Mouse (Mus musculus) heart, embryonic 11.5 days (tissue): Measurements from ENCODE around the gene Gipc2. TPM values are rescaled to one million over a fixed set of nuclear protein-coding genes. Genes with fewer than 3 reads are reported as not detected.

ENCODE experiments used
- ATAC-seq: fragments of 200-750 bp; cut with Nextera tagmentation; replicated peaks from 2 replicates; pipeline ENCODE4 v1.8.0; 2017; ENCODE audit warnings: moderate library complexity; ENCODE audit not compliant: insufficient number of reproducible peaks, low FRiP score, low TSS enrichment
- H3K27ac ChIP-seq: fragments of 300-500 bp; sonication (generic); 2 replicates; pipeline ENCODE4 v1.5.1; 2014; ENCODE audit warnings: mild to moderate bottlenecking, low read depth, low read length
- H3K27me3 ChIP-seq: fragments of 300-500 bp; sonication (generic); 2 replicates; pipeline ENCODE4 v1.6.1; 2014; ENCODE audit warnings: mild to moderate bottlenecking, low read length, mixed read lengths; ENCODE audit not compliant: control insufficient read depth, insufficient read depth
- H3K36me3 ChIP-seq: fragments of 300-500 bp; sonication (generic); 2 replicates; pipeline ENCODE4 v1.6.1; 2014; ENCODE audit warnings: mild to moderate bottlenecking, low read length, moderate library complexity, mixed read lengths; ENCODE audit not compliant: control insufficient read depth, insufficient read depth
- H3K4me1 ChIP-seq: fragments of 300-500 bp; sonication (generic); 2 replicates; pipeline ENCODE4 v1.6.1; 2014; ENCODE audit warnings: low read length; ENCODE audit not compliant: control insufficient read depth, insufficient read depth
- H3K4me2 ChIP-seq: fragments of 300-500 bp; sonication (generic); 2 replicates; pipeline ENCODE4 v1.6.1; 2014; ENCODE audit warnings: mild to moderate bottlenecking, moderate library complexity
- H3K4me3 ChIP-seq: fragments of 300-500 bp; sonication (generic); 2 replicates; pipeline ENCODE4 v1.5.1; 2014; ENCODE audit warnings: low read depth, low read length
- H3K9ac ChIP-seq: fragments of 300-500 bp; sonication (generic); 2 replicates; pipeline ENCODE4 v1.6.1; 2014; ENCODE audit warnings: mild to moderate bottlenecking, low read depth, low read length, moderate library complexity
- H3K9me3 ChIP-seq: fragments of 300-500 bp; sonication (generic); replicated peaks from 2 replicates; pipeline ENCODE4 v1.6.1; 2016; ENCODE audit warnings: low read length; ENCODE audit not compliant: control insufficient read depth
- WGBS: fragments of 180-500 bp; shearing (Covaris S2); extraction: QIAGEN DNeasy Blood & Tissue Kit; methylation state at CpG from one replicate; pipeline ENCODE4 v1.1.7; 2014; ENCODE audit not compliant: insufficient replicate concordance; 5-methylcytosine and 5-hydroxymethylcytosine counted together
- polyA plus RNA-seq: library from polyadenylated mRNA; unstranded; fragments of >200 nt; fragmentation: Nextera tagmentation; extraction: Ambion mirVana; gene quantifications from 2 replicates; pipeline ENCODE4 v1.2.1, GENCODE M21; 2014

Gipc2 gene
- polyA plus RNA-seq, 1 experiment from 2014 or later: 4.4 TPM

DNA sequence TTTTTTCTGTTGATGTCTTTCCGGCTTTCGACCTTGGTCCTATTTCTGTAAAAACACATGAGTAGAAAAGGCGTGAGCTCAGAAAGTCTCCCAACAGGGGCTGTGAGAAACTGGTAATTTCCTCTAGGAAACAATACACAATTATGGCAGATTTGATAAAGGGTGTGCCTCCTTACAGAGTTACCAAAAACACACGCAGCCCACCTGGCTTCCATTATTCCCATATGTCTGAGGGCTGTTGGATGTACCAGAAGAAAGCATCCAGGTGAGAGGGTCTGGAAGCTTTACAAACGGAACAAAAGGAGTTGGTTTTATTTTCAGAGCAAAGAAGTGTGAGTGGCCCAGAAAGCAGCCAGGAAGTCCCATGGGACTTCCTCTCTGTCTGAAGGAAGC, 58.0 kb downstream of the Gipc2 start:
- ATAC-seq: no peak
- Histone ChIP-seq H3K4me1 (peaks cover 30% of the 10 kb centered on the region), H3K4me2 (peak overlapping the region; percentile 83), H3K4me3 (no peak overlapping the region), H3K9ac (no peak overlapping the region), H3K27me3 (peaks cover 5% of the 10 kb centered on the region; the same call in 1 of the 2 replicates), H3K36me3 (no peaks in the 10 kb centered on the region), H3K27ac (no peak overlapping the region), H3K9me3 (no peaks in the 10 kb centered on the region)
- WGBS: 59% methylated on average over 5 of the region's 5 CpGs

DNA sequence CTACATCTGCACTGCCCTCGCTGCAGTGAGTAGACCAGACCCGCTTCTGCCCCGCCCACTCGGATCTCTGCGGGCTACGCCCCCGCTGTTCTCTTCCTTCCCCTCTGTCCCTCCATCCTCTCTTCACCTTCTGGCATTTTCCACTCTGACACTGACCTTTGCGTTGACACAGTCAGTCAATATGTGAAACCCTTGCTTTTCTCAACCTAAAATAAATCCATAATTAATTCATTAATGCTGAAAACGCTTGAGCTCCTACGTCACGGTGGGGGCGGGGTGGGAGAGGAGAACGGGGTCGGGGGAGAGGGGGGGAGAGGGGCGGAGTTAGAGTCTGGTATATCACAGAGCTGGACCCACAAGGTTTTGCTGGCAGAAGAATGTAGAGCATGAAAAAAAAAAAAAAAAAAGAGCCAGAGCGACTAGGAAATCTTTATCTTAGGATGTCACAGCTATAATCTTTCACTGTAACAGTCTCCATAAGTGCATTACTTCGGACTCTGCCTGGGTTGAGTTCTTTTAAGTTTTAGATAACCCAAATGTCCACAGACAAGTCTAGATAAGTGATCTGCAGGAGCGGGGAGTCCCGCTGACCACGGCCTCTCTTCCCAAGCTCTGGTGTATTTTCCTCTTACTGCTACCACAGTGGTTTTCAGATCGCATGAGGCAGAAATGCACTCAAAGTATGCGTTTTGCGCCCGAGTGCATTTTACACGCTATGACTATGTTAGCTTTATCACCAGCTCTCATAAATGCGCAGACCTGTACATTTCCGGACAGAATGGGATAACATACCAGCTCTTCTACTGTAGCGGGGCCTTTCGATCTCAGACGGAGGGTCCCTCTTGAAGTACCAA, 58.7 kb downstream of the Gipc2 start:
- no peaks in the 10 kb centered on the region for H3K9me3 ChIP-seq
- H3K36me3 ChIP-seq: no peaks in the 10 kb centered on the region
- H3K4me3 ChIP-seq: peak overlapping the region; percentile 40
- H3K27ac ChIP-seq: no peak overlapping the region
- 0 out of 2 replicates have a peak overlapping the region, but pooled peaks have one; percentile 28 for H3K9ac ChIP-seq
- 18% methylated on average over 30 of the region's 30 CpGs for WGBS
- ATAC-seq: peak; percentile 24
- peaks cover 5% of the 10 kb centered on the region; the same call in 1 of the 2 replicates for H3K27me3 ChIP-seq
- H3K4me1 ChIP-seq: peaks cover 30% of the 10 kb centered on the region
- H3K4me2 ChIP-seq: peak overlapping the region; percentile 83

DNA sequence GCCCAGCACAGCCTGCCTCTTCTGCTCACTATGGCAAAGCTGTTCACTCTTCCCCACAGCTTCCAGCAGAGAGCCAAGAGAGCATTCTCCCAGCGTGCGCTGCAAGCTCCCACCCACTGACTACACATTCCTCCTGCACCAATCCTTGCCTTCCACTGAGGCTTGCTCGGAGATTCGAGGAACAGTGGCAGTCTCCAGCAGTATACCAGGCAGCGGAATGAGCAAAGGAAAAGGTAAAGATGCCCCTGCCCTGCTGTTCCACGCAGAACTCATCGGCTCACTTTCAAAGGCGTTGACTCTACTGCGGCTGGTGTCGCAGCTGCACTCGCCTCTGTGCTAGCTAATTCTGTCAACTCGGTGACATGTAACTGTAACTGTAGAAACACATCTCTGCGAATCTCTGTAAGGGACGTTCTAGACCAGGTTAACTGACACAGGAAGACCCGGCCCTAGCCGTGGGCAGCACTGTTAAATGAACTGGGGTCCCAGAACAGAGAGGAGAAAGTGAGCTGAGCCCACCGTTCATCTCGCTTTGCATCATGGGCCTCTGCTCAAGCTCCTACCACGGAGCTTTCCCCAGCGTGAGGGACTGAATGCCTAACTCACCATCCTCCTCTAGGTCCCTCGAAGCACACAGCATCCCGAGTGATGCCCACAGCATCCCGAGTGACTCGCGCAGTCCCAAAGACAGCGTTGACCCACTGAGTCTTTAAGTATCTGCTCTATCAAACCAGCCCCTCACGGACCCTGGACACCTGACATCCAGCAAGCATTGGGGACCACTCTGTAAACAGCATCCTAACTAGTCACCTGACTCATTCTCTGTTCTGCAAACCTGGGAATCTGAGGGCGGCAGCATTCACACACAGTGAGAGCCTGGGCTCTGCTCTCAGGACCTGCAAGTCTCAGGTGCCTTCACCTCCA, 59.5 kb downstream of the Gipc2 start:
- Histone ChIP-seq H3K4me1 (peaks cover 30% of the 10 kb centered on the region), H3K4me3 (peak overlapping the region; percentile 40), H3K4me2 (peak overlapping the region; percentile 83), H3K27me3 (peaks cover 5% of the 10 kb centered on the region; the same call in 1 of the 2 replicates), H3K9me3 (no peaks in the 10 kb centered on the region), H3K36me3 (no peaks in the 10 kb centered on the region), H3K9ac (0 out of 2 replicates have a peak overlapping the region, but pooled peaks have one; percentile 28), H3K27ac (no peak overlapping the region)
- ATAC-seq: 0 out of 2 replicates have a peak, but pooled peaks have one; percentile 10
- 3% methylated on average over 28 of the region's 28 CpGs for WGBS

DNA sequence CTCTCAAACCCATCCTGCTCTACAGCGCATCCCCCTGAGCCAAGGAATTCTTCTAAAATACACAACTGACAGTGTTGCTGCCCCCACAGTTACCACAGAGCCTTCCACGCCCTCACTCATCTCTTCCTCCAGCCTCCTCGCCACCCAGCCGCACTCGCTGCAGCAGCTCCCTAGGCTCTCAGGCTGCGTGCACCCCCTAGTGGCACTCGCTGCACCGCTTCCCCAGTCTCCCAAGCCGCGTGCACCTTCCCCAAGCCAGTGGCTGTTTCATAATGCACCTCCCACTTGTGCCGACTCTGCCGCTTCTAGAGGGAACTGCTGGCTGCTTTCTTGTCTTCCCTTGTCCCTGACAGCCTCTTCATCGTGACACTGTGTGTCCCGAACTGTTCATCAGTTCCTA, 60.7 kb downstream of the Gipc2 start:
- no peaks in the 10 kb centered on the region for H3K9me3 ChIP-seq
- H3K4me2 ChIP-seq: peak overlapping the region; percentile 83
- H3K4me3 ChIP-seq: peak overlapping the region; percentile 25
- H3K4me1 ChIP-seq: peaks cover 24% of the 10 kb centered on the region
- H3K27ac ChIP-seq: no peak overlapping the region
- peaks cover 5% of the 10 kb centered on the region; the same call in 1 of the 2 replicates for H3K27me3 ChIP-seq
- WGBS: 4% methylated on average over 14 of the region's 14 CpGs
- no peak overlapping the region for H3K9ac ChIP-seq
- ATAC-seq: peak; percentile 49; the same call in 1 of the 2 replicates
- H3K36me3 ChIP-seq: no peaks in the 10 kb centered on the region

DNA sequence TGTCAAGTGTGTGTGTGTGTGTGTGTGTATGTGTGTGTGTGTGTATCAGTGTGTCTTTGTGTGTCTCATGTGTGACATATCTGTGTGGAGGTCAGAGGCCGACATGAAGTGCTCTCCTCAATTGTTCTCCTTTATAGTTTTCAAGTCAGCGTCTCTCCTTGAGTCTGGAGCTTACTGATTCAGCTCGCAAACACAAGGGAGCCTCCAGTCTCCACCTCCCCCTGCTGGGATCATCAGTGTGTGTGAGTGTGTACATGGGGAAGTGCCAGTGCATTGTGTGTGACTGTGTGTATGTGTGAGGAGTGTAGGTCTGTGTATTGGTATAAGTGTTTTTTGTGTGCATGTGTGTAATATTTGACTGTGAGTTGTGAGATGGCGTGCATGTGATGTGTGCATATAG, 62.6 kb downstream of the Gipc2 start:
- peaks cover 5% of the 10 kb centered on the region; the same call in 1 of the 2 replicates for H3K27me3 ChIP-seq
- ATAC-seq: no peak
- H3K9me3 ChIP-seq: no peaks in the 10 kb centered on the region
- H3K27ac ChIP-seq: no peak overlapping the region
- H3K4me1 ChIP-seq: peaks cover 24% of the 10 kb centered on the region
- no peak overlapping the region for H3K4me3 ChIP-seq
- WGBS: 89% methylated on average over 4 of the region's 4 CpGs
- H3K9ac ChIP-seq: no peak overlapping the region
- H3K36me3 ChIP-seq: no peaks in the 10 kb centered on the region
- no peak overlapping the region for H3K4me2 ChIP-seq

DNA sequence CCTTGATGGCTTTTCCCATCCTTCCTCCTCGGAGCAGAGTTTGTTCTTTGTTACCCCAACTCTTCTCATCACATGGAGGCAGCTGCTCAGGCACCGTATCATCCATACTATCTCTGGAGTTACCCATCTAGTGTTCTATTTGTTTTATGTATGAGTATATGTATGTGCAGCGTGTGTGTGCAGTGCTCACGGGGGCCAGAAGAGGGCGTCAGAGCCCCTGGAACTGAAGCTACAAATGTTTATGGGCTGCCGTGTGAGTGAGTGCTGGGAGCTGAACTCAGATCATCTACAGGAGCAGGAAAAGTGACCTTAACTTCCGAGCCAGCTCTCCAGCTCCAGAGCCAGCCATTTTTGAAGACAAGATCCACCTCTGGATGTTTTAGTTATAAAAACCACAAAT, 64.6 kb downstream of the Gipc2 start:
- Histone ChIP-seq H3K9ac (no peak overlapping the region), H3K4me1 (peaks cover 9% of the 10 kb centered on the region), H3K4me2 (no peak overlapping the region), H3K4me3 (no peak overlapping the region), H3K36me3 (no peaks in the 10 kb centered on the region), H3K27me3 (peaks cover 2% of the 10 kb centered on the region; the same call in 1 of the 2 replicates), H3K27ac (no peak overlapping the region), H3K9me3 (no peaks in the 10 kb centered on the region)
- no peak for ATAC-seq
- 86% methylated on average over 7 of the region's 7 CpGs for whole genome bisulfite sequencing

DNA sequence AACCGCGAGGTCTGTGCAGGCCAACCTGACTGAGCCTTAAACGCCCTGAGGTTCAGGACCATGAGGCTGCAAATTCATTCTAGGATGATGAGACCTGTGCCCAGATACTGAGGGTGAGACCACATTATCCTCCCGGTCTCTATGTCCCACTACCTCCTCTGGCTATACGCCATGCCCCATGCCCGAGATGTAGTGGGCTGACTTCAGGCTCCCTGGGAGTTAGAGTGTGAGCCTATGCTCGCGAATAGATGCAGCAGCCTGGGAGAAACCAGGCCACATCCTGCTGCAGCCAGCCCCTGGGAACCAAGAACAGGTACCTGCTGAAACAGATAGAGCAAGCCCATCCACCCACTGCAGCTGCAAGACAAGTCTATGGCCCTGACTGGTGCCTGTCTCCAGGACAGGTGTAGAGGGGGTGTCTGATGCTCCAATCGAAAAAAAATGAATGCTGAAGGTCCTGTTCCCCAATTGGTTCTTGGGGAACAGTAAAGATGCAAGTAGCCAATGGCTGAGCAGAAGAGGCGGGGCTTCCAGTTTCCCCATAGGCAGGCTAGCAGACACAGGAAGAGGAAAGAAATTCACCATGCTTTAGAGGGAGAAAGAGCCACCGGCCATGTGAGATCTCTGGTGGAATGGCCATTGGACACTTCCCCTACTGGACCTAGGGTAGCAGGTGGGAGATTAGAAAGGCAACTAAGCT, 65.8 kb downstream of the Gipc2 start:
- Histone ChIP-seq H3K9ac (no peak overlapping the region), H3K27ac (no peak overlapping the region), H3K4me3 (no peak overlapping the region), H3K36me3 (no peaks in the 10 kb centered on the region), H3K9me3 (no peaks in the 10 kb centered on the region), H3K4me2 (no peak overlapping the region), H3K4me1 (peaks cover under 1% of the 10 kb centered on the region; the same call in 1 of the 2 replicates), H3K27me3 (no peaks in the 10 kb centered on the region)
- no peak for ATAC-seq
- WGBS: 43% methylated on average over 11 of the region's 11 CpGs

DNA sequence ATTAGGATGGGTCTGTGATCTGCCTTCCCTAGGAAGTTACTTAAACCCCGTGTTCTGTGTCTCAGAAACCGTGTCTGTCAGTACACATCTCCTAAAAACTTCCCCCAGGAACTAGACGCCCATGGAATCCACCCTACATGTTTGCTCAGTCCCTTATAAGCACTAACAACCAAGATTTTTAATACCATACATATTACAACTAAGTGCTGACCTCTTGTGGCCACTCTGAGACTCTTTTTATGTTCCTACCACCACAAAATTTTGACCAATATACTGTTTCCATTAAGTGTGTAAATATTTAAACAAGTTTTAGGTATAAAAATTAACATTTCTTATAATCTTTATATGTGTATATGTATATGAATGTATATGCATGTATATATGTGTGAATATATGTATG, 71.0 kb downstream of the Gipc2 start:
- Histone ChIP-seq H3K36me3 (no peaks in the 10 kb centered on the region), H3K4me1 (no peaks in the 10 kb centered on the region), H3K9ac (no peak overlapping the region), H3K27me3 (no peaks in the 10 kb centered on the region), H3K9me3 (no peaks in the 10 kb centered on the region), H3K4me2 (no peak overlapping the region), H3K27ac (no peak overlapping the region), H3K4me3 (no peak overlapping the region)
- no peak for ATAC-seq
- 14% methylated on average over 3 of the region's 3 CpGs for WGBS
